Mouse (Mus musculus) retina, postnatal 1 day (tissue): ENCODE data around the gene Dennd5a.

Experiments
- DNase-seq: peaks from one replicate; pipeline ENCODE4 v3.0.0-alpha.2; 2012

The Dennd5a gene

DNA sequence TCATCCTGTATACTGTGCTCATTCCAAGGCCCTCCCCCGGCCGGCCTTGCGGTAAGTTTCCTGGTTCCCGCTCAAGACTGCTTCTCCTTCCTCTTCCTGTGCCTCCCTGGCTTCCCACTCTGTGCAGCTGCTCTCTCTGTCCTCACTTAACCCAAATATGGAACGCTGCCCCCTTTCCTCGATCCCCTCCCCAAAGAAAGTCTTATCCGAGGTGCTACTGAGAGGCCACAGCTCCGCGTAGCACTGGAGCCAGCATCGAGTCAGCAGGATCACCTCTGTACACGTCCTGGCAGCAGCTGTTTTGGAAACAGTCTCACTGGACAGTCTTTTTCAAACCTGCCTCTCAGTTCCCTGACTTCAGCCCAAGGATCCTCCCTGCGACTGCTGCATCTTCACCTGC lies 81.1 kb downstream of the Dennd5a start:
- no peak for DNase-seq

DNA sequence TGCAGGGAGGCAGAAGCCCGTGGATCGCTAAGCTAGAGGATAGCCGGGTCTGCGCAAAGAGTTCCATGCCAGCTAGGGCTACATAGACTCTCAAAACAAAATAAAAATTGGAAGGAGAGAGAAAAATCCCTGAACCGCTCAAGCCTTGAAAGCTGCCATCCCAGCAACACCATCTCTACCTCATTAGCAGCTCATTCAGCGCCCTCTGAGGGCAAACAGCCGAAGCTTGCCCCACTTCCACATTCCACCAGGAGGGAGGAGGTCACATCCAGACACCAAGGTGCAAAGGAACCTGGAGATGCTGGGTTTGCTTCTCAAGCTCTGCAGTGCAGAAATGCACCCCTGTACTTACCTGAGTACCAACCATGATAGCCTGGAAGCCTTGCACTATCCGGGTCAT lies 84.2 kb downstream of the Dennd5a start:
- no peak for DNase-seq

DNA sequence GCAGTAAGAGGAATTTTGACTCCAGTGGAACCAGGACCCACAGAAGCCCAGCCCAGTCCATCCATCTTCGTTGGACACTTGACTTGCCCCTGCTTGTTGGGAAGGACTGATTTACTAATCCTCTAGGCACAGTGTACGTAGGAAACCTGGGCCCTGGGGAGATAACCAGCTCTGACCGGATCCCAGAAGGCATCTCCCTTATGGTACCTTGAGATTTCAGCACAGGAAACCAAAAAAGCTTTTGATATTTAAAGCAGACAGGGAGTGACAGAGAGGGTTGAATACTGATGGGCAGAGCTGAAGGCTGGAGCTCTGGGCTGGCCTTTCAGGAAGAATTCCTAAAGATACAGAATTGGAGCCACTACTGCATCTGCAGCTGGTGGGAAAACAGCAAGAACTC lies 84.7 kb downstream of the Dennd5a start:
- no peak for DNase-seq

DNA sequence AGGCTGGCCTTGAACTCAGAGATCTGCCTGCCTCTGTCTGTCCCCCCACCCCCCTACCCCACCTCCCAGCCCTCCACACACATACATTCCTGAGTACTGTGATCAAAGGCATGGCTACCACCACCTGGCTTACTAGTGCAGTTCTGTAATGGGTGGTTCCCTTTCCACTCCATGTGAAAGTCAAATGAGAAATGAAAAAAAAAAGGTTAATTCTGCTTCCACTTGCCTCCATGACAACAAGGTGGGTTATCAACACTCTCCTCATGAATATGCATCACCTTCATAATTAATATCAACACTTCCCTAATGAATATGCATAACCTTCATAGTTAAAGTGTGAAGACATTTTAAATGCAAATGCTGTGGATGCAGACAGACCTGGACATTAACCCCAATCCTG lies 85.2 kb downstream of the Dennd5a start:
- no peak for DNase-seq

DNA sequence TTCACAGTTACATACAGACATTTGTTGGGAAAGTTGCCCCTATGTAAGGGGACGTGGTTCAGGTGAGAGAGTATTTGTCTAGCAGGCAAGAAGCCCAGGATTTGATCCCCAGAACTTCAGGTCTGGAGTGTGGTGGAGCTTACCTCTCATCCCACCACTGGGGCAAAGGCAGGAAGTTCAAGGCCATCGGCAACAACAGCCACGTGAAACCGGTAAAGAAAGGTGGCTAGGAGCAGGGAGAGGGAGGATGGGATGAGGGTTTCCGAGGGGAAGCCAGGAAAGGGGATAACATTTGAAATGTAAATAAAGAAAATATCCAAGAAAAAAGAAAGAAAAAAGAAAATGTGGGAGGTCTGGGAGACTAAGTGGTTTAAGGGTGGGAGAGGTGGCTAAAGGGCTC lies 87.1 kb downstream of the Dennd5a start:
- DNase-seq: no peak

DNA sequence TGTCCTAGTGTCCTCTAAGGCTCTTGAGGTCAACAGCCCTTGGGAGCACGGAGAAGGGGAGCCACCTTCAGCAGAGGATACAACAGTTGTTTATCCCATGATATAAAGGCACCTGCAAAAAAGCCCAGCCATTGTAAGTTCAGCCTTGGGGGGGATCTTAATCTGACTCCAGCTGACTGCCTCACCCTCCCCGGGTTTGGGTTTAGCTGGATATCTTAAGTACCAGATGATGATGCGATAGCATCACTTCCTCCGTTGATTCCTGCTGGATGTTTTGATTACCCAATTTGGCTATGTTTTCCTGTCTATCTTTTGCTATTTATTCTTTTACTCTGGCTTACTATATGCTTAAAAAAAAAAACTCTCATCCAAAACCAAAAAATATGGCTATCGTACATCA lies 89.0 kb downstream of the Dennd5a start:
- DNase-seq: no peak

DNA sequence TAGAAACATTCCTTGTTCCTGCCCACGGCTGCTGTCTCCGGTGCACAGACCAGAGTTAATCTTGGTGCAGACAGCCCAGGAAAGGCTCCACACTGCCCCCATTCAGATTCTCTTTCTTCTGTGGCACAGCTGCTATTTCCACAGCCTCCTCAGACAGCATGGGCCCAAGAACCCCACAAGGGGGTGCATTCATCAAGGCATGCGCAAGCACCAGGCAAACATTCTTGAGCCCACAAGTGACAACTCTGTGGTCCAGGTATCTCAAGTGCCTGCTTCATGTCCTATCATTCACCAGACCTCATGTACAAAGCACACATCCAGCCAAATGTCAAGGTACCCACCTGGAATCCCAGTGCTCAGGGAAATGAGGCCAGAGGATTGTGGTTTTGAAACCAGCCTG lies 91.8 kb downstream of the Dennd5a start:
- peak; percentile 36 for DNase-seq

DNA sequence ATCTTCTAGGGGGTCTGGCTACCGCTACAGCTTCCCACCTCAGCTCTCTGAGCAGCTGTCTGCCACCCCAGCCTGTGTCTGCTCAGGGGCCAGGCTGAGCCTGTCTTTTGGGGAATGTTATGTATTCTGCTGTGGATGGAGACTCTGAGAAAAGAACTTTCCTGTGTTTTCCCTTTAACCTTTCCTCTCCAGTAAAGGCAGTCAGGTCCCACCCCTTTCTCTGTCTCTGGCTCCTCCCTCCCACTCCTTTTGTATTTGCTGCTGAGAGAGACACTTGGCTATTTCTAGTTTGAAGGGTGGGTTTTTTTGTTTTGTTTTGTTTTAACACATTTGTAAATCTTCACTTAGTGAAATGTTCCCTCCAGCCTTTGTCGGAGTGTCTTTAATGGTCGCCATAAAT lies 93.6 kb downstream of the Dennd5a start:
- DNase-seq: no peak

DNA sequence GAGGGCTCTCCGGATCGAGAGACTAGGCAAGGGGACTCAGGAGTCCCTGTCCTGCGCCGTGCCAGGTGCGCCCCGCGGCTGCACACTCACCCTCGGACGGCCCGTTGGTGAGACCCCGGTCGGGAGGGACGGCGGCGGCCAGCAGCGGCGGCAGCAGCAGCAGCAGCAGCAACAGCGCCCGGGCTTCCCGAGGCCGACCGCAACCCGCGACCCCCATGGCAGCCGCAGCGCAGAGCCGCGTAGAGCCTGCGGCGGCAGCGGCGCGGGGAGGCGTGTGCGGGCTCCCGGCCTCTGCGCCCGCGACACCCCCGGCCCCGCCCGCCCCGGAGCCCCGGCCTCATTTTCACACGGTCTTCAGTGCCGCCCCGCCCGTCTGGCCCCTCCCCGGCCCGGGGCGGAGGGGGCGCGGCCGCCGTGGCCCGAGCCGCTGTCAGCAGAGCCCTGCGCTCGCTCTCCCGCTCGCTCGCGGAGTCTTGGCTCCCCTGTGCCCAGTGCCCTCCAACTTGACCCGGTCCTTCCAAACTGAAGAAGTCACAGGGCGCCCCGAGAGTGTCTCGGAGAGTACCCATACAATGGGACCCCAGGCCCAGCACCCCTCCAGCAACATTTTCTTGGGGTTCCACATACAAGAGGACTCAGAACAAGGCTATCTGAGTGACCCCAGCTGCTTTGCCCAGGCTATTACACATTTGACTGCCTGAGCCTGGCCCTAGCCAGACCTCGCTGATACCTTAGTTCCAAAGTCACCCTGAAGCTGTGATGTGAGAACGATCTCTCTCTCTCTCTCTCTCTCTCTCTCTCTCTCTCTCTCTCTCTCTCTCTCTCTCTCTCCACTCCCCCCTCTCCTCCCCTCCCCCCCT lies 94.7 kb downstream of the Dennd5a start, which contains the start of gene Scube2:
TSS of gene Scube2 (minus strand) at position 310 of the 860 bp plus-strand sequence.
- peak; percentile 64 for DNase-seq

DNA sequence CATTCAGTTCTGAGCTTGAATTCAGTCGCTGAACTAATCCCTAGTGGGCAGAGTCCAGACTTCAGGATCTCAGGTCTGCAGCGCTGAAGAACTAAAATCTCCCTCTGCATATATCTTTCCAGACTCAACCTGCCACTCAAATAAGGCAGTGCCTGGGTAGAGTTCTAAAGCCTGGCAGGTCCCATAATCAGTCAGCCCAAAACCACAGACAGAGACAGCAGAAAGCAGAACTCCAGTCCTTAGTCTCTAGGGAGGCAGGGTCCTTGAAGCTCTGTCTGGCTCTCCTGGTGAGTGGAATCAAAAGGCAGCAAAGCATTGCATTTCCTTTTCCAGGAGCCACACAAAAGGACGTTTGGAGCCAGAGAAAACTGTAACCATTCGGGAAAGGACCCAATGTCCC lies 96.7 kb downstream of the Dennd5a start:
- no peak for DNase-seq

DNA sequence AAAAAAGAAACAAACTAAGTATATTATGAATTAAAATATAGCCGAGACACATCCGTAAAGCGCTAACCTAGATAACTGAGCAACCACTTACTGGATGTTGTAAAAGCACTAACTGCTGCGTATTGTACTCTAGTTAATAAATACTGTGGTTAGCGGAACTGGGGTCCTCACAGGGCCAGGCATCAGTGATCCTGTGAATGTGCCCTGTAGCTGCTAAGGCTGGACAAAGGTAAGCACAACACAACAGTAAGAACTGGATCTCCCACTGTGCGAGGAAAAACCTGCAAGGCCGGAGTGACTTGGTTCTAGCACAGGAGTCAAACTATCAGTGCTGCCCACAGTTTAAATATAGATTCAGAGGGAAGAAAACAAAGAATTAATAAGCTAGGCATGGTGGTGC lies 100.1 kb downstream of the Dennd5a start:
- DNase-seq: no peak

DNA sequence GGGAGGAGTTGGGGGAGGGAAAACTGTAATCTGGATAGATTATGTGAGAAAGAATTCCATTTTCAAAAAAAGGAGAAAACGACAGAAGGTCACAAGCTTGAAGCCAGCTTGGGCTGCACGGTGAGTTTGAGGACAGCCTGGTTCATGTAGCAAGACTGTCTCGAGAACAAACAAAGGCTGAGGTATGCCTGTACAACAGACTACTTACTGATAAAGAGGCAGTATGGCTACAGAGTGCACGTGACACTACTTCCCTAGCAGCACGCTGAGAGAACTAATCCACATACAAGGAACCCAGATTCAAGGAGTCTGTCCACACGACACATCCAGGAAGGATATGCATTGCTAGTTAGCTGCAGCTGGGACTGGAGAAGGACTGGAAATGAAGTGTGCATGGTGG lies 100.9 kb downstream of the Dennd5a start:
- DNase-seq: no peak

DNA sequence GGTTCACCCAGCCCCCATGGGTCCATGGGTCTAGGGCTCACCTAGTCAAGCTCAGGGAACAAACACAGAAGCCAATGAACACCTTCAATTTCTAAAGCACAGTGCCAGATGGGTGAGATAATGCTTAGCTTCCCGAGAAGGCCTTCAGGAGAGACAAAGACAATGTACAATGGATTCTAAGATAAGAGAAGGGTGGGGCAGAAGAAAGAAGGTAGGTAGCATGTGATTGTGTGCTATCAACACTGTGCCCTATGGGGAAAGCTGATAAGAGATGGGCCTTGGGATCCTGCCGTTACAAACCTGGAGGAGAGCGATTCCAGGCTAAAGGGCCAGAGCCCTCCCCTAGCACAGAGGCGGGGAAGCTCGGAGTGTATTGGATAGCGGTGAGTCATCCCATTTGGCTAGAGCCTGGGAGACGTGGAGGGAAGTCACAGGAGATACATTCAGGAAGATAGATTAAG lies 107.5 kb downstream of the Dennd5a start:
- DNase-seq: no peak

DNA sequence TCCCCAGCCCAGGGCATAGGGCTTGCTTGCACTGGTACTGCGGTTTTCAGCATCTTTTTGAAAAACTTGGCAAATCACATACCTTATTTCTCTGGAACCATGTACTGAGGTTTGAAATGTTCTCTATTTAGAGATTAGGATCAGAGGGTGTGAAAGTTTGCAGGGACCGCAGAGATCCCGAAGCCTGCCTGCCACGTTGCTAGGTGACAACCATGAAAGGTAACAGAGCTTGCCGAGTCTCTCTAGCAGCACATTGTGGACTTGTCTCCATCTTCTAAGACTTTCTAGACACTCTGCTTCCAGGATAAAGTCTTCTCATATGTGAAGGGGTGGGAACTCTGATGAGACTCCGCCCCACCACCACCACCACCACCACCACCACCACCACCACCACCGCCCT lies 108.3 kb downstream of the Dennd5a start:
- no peak for DNase-seq

DNA sequence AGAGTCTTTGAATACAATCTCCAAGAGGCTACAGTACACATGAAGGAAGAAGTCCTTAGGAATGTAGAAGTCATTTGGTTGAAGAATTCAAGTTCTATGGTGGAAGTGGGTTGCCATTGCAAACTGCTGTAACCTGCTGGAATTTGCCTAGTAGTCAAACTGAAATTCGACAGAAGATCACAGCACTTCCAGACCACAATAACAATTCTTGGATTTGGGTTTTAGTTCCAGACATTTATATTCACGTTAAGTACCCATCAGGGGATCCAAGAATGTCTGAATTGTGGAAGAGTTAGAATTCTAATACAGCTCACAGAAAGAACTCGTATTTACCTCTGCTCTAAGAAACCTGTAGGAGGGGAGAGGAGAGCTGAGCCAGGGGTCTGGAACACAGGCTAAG lies 109.7 kb downstream of the Dennd5a start:
- no peak for DNase-seq

DNA sequence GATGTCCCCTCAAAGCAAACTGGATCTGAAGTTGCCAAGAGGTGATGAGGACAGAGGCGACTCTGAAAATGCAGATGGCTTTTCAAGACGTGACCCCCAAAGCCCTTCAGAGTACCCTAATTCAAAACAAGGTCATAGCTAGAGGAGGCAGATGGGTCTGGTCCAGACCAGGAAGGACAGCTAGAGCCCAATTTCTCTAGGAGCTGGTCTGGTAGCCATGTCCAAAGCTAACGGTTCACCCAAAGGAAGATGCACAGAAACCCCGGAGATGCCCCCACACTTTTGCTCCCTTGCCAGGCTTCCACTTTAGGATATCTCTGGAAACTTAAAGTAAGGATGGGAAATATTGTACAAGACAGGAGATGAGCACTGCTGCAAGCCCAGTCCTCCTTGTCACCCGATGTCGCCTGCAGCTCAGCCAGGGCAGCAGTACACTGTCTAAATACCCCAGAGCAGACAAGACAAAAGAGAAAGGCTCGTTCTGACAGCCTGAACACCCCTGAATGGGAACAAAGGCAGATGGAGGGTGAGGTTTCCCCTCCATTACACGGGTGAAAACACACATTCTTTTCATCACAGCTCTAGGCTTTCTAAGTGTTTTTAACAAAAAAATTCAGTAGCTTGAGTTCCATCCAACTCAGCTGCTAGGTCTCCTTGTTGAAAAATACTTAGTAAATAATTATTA lies 110.4 kb downstream of the Dennd5a start:
- DNase-seq: peak; percentile 63

DNA sequence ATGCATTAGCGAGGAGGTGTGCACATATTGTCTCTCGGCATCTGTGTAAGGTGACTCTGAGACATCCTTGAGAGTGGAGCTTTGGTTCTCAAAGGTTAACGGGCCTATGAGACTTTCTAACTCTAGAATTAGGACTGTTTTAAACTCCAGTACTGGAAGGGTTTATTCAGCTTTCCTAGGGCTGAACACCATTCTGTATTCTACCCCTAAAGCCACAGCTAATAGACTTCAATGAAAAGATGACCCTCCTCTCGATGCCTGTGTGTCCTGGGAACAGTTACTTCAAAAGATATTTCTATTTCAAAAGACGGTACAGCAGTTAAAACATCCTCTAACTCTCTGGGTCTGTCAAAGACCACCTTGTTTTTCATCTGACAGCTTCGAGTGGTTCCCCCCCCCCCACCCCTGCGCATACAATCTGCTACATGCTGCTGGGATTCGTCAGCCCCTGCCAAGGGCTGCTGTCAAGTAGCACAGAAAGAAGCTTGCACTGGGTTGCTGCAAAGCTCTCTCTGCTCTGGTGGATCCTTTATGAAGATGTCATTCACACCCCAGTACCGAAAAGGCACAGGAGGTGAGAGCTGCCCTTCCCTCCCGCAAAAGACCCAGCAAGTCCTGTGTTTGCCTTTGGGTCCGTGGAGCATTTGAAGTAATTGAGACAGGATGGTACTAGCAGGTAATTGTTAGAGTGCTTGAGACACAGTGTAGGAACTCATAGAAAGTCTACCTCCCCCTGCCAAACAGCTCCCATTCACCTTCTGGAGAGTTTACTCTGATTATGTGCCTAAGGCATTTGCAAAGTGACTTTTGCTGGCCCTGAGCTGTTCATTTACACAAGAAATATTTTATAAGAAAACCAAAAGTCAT lies 111.2 kb downstream of the Dennd5a start:
- no peak for DNase-seq

DNA sequence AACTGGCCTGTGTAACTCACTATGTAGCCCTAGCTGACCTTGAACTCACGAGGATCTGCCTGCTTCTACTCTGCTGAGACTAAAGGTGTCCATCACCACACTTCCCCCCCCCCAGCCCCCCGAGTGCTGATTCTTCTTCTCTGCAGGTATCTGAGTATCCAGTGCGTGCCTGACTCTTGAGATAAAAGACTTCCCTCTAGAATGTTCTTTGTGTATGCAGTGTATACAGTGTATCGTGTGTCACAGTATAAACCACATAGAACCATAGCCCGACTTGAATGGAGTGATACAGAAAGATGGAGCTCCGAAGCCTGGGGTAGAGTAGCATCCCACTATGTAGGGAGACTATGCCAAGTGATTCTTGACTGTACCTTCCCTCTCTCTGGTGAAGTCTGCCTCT lies 116.2 kb downstream of the Dennd5a start:
- DNase-seq: no peak
